Mouse (Mus musculus) CD4-positive, CD25-positive, alpha-beta regulatory T cell, adult 4 months (primary cell): ENCODE results near the gene Gm13305. TPM values are rescaled to one million over a fixed set of nuclear protein-coding genes. Genes with fewer than 3 reads are reported as not detected.
"Not testable (repeated sequence)": the region's sequence is repeated elsewhere in the genome, so short reads cannot be mapped to it uniquely, and the experiment has no call there.

Experiments
- ATAC-seq: one replicate; pipeline ENCODE4 v1.8.0; 2017
- polyA plus RNA-seq, 2 experiments: library from polyadenylated mRNA; unstranded; fragments of 100-300 nt; shearing (Covaris generic); gene quantifications; one replicate each; pipeline ENCODE4 v1.2.1; 2017

Gene Gm13305
- polyA plus RNA-seq, result not detected

DNA sequence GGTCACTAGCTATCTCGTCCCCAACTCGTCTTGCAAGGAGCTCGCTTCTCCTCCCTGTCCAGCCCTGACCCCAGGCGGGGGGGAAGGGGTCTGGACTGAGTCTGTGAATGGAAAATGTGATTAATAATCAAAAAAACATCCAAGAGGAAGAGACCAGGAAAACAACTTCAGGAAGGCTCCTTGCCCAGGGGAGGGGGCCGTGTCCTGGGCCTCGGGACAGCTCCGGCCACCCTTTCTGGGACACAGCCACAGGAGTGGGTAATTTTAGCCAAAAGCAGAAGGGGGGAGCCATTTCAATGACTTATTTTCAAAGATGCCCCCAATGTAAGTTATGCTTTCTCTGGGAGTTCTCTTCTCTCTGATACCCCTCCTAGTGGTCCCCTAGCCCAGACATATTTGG lies at the start of gene Gm13305:
Gm13305 (minus strand) TSS at position 101 of the 400 bp plus-strand sequence.
- not testable (repeated sequence) for ATAC-seq

DNA sequence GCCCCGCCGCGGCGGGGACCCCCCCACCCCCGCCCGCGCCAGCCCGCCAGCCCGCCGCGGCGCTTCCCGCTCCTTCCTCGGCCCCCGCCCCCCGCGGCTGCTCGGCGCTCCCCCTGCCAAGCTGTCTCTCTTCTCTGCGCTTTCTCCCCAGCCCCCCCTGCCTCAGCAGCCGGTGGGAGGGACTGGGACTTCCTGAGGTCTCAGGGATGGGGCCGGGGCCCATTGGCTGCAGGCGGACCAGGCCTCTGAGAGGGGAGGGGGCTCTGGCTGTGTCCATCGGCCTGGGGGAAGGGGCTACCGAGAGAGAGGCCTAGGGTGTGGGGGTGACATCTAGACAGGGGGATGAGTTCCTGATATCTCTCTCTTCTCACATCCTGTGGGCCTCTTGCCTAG lies 16.6 kb upstream of the Gm13305 start:
- not testable (repeated sequence) for ATAC-seq

DNA sequence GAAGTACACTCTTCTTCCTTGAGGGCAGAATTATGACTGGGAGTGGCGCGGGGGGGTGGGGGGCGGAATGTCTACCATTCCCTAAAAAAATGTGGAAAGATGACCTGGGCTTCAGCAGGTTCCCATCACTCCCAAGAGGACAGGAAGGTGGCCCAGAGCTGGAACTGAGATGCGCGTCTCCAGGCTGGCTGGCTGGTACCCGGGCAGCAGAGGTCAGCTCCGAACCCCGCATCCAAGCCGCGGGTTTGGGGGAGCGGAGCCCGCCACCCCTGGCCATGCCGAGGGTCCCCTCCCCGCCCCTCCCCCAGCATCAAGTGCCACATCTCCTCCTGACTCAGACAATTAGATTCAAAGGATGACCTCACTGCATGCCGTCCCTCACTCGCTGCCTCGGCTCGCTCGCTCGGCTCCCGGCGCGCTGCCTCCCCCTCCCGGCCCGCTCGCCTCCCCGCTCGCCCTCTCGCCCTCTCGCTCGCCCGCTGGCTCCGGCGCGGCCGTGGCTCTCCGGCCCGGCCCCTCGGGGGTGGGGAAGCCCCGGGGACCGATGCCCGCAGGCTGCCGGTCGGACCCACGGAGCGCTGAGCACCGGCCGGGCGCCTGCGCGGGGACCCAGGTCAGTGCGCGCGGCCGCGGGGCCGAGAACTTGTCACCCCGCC lies 16.0 kb upstream of the Gm13305 start:
- not testable (repeated sequence) for ATAC-seq

DNA sequence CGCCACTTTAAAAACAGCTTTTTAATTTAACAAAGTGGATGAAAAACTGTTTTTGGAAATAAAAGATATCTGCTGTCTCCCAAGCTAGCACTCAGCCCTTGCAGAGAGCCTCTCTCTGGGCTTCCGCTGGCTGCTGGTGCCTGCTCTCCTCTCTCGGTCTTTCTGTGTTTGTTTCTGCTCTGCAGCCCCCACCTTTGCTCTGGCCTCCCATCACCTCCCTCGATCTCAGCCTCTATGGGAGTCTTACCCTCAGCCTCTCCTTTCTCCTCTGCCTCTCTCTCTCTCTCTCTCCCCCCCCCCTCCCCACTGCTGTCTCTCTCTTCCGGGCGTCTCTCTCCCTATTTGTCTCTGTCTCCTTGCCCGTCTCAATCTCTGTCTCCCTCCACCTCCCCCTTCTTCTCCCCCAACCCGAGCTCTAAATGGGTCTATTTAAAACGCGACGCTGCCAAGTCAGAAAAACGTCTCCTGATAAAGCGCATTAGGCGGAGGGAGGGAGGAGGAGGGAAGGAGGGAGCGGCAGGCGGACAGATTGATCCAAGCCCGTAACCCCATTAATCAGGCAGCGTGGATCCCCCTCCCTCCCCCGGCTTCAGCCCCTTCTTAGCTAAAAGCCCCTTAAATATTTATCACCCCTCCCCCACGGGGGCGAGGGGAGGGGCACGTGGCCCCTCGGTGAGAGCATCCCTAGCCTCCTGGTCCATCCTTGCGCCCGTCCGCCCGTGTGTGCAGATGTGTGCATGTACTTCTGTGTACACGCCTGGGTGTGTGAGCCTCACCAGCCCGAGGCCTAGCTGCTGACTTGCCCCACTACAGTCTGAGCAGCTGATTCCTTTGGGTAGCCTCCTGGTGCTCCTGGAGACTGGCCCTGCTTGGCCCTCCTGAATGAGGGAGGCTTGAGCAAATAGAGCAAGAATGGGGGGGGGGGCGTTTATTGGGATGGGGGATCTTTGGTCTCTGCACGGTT lies 15.1 kb upstream of the Gm13305 start:
- not testable (repeated sequence) for ATAC-seq

DNA sequence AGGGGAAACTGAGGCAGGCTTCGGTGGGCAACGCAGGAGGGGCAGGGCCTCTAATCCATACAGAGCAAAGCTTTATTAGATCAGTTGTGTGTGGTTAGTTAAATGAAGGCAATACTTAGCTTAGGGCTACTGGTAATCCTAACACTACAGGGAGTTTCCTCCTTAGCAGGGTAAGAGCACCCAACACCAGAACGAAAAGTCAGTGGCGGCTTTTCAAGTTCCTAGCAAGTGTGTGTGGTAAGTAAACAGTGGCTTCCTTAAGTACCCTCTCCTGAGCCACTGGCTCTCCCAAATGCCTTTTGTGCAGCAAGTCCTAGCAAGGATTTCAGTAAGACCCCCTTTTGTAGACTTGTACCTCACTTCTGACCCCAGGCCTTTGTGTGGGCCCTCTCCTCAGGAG lies 9.8 kb upstream of the Gm13305 start:
- ATAC-seq, result not testable (repeated sequence)

DNA sequence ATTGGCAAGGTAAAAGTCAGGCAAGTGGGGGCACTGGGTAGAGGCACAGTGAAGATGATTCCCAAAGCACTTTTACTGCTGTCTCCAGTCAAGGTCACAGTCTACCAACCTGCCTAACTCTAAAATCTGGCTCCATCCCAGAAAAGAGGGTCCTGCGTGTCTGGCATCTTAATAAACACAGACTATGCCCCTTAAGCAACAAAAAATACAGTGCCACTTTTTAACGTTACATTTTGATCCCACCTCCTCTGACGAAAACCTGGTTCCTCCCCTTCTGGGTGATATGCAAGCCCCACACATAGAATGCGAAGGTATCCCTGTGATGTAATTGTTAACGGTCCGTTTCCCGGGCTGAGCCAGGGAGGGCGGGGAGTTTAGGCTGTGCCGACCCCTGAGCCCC lies 15.3 kb downstream of the Gm13305 start, which contains the start of gene Gm13306:
Gm13306 (plus strand) TSS at position 301 of the 400 bp plus-strand sequence.
- ATAC-seq, result not testable (repeated sequence)

DNA sequence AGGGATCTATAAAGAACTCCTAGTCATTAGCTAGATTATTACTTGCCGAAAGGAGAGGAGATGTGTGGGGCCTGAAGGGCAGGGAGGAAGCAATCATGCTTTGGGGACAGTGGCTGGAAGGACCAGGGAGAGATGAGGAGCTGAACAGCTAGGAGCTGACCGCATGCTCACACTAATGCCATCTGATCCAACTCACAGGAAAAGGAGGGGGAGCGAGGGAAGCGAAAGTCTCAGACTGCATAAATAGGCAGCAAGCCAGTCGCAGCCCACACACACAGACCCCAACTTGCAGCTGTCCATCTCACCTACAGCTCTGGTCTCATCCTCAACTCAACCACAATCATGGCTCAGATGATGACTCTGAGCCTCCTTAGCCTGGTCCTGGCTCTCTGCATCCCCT lies 53.9 kb downstream of the Gm13305 start, which contains the start of gene Gm13304:
Gm13304 (plus strand) TSS at position 301 of the 400 bp plus-strand sequence.
- not testable (repeated sequence) for ATAC-seq

Other genes with a start within 250 kb of the Gm13305 start
- 1 to 10 TPM; 1.2 to 1.6 TPM for gene Gm20878, start 227.0 kb downstream of the Gm13305 start, polyA plus RNA-seq
- under 1 TPM in 1 of 2 experiments, not detected in 1; 0.14 TPM for gene Fam205a4, start 202.5 kb downstream of the Gm13305 start, polyA plus RNA-seq
- gene Gm21093, start 133.9 kb downstream of the Gm13305 start, polyA plus RNA-seq, result not detected
- gene Gm3893, start 77.4 kb downstream of the Gm13305 start, polyA plus RNA-seq, result not detected
- not detected for gene Gm13304, start 53.8 kb downstream of the Gm13305 start, polyA plus RNA-seq
- gene Gm13306, start 15.2 kb downstream of the Gm13305 start, polyA plus RNA-seq, result not detected
- gene Gm10600, start 72.0 kb upstream of the Gm13305 start, polyA plus RNA-seq, result not detected
- not detected for gene Ccl21b, start 87.2 kb upstream of the Gm13305 start, polyA plus RNA-seq
- not detected for gene Gm21953, start 125.7 kb upstream of the Gm13305 start, polyA plus RNA-seq
- gene Fam205a3, start 149.7 kb upstream of the Gm13305 start, polyA plus RNA-seq, result not detected